Mouse (Mus musculus): ENCODE results near the gene Ccdc187.

DNA sequence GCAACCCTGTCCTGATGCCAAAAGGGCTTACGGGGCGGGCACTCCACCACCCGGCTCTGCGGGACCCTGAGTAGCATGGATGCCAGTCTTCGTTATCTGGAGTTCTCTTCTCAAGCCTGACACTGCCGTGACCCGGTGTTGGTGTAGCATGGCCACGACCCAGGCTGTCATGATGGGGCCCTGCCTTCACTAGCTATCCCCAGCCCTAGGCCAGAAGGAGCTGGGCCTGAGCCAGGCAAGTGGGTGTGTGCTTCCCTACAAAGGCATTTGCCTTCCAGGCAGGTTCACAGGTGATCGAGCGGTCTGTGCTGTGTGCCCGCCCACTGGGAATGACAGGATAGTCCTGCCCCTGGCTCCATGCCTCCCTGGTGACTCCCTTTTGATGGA lies 21.6 kb upstream of the Ccdc187 start:
- no peak for TF ChIP-seq POLR2A (IDR thresholded peaks at IDR 0.05; ENCODE audit: insufficient read length, low read depth)
- TF ChIP-seq MYOD1 (IDR thresholded peaks at IDR 0.05; ENCODE audit: control insufficient read depth in 1 of 3, insufficient read length in 2 of 3, low read depth in 2 of 3) = no peak
- no peak for TF ChIP-seq MAX (IDR thresholded peaks at IDR 0.05; ENCODE audit: low read depth)
- TF ChIP-seq CEBPB (IDR thresholded peaks at IDR 0.05; ENCODE audit: insufficient read depth, poor library complexity, severe bottlenecking) = no peak
- no peak for TF ChIP-seq E2F4 (IDR thresholded peaks at IDR 0.05; ENCODE audit: insufficient read depth)
- TF ChIP-seq TCF3 (IDR thresholded peaks at IDR 0.05; ENCODE audit: insufficient read length, low read depth) = no peak
- no peak for TF ChIP-seq MYOG (IDR thresholded peaks at IDR 0.05; ENCODE audit: control insufficient read depth in 1 of 3, insufficient read depth in 1 of 3, insufficient read length in 2 of 3, low read depth in 2 of 3)
